Mouse (Mus musculus) E14TG2a.4 (cell line): ENCODE results near the gene Gnaq.

ENCODE experiments used
- CTCF ChIP-seq: conservative IDR thresholded peaks from 2 replicates; pipeline ENCODE4 v1.5.1; 2014; ENCODE audit warnings: low read length
- NANOG ChIP-seq: IDR thresholded peaks from 2 replicates; pipeline ENCODE4 v1.6.1; 2014; ENCODE audit warnings: borderline replicate concordance, low read length, mixed read lengths

DNA sequence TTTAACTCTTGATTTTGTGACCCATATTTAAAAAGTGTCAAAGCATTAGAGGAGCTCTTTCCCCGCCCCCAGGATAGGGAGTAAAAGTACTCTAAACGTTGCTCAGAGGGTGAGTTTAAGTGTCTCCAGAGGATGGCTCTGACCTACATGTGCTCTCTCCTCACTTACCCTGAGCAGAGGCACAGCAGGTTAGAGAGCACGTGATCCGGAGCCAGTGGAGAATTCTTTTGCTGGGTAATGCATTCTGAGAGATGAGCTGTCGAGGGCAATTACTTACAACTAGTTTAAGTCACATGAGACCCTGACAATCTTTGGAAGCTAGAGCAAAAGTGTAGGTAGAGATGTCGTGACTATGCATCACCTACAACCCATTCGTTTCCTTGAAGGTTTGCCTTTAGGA, 168.7 kb downstream of the Gnaq start:
- TF ChIP-seq CTCF (no peak), NANOG (no peak)
